Mouse (Mus musculus) kidney, postnatal 0 days (tissue): ENCODE measurements around the gene Palmd. TPM values are rescaled to one million over a fixed set of nuclear protein-coding genes. Genes with fewer than 3 reads are reported as not detected.

Source experiments
- ATAC-seq: fragments of 200-750 bp; cut with Nextera tagmentation; replicated peaks from 2 replicates; pipeline ENCODE4 v1.8.0; 2017; ENCODE audit warnings: low read depth, moderate number of reproducible peaks, moderate TSS enrichment, moderate library complexity; ENCODE audit not compliant: low FRiP score
- DNase-seq: peaks from one replicate; pipeline ENCODE4 v3.0.0-alpha.2; 2016; ENCODE audit warnings: low spot score
- H3K27ac ChIP-seq: fragments of 300-500 bp; sonication (generic); 2 replicates; pipeline ENCODE4 v1.5.1; 2014; ENCODE audit warnings: mild to moderate bottlenecking
- H3K27me3 ChIP-seq: fragments of 300-500 bp; sonication (generic); 2 replicates; pipeline ENCODE4 v1.6.1; 2014; ENCODE audit warnings: low read length, mixed read lengths; ENCODE audit not compliant: insufficient read depth
- H3K36me3 ChIP-seq: fragments of 300-500 bp; sonication (generic); 2 replicates; pipeline ENCODE4 v1.6.1; 2014; ENCODE audit warnings: low read length, mixed read lengths; ENCODE audit not compliant: insufficient read depth
- H3K4me1 ChIP-seq: fragments of 300-500 bp; sonication (generic); replicated peaks from 2 replicates; pipeline ENCODE4 v1.6.1; 2014; ENCODE audit warnings: antibody characterized with exemption, low read length, mixed read lengths; ENCODE audit not compliant: insufficient read depth
- H3K4me2 ChIP-seq: fragments of 300-500 bp; sonication (generic); 2 replicates; pipeline ENCODE4 v1.6.1; 2014; ENCODE audit warnings: mild to moderate bottlenecking, low read length, moderate library complexity, mixed read lengths
- H3K4me3 ChIP-seq: fragments of 300-500 bp; sonication (generic); replicated peaks from 2 replicates; pipeline ENCODE4 v1.5.1; 2014; ENCODE audit warnings: low read depth, low read length
- H3K9ac ChIP-seq: fragments of 300-500 bp; sonication (generic); 2 replicates; pipeline ENCODE4 v1.6.1; 2014; ENCODE audit warnings: low read depth, low read length
- H3K9me3 ChIP-seq: fragments of 300-500 bp; sonication (generic); replicated peaks from 2 replicates; pipeline ENCODE4 v1.6.1; 2016; ENCODE audit warnings: low read length, inconsistent platforms, mixed read lengths
- CTCF ChIP-seq: IDR thresholded peaks from 2 replicates; pipeline ENCODE4 v1.5.1; 2016; ENCODE audit warnings: antibody characterized with exemption, low read depth, mild to moderate bottlenecking, moderate library complexity
- WGBS: fragments of 180-500 bp; shearing (Covaris S2); extraction: QIAGEN DNeasy Blood & Tissue Kit; methylation state at CpG from one replicate; pipeline ENCODE4 v1.1.7; 2014; 5-methylcytosine and 5-hydroxymethylcytosine counted together
- polyA plus RNA-seq: library from polyadenylated mRNA; unstranded; fragments of >200 nt; fragmentation: Nextera tagmentation; extraction: Ambion mirVana; gene quantifications from 2 replicates; pipeline ENCODE4 v1.2.1, GENCODE M21; 2015

Palmd gene
- polyA plus RNA-seq = 2.8 and 3.3 TPM in 2 replicates

DNA sequence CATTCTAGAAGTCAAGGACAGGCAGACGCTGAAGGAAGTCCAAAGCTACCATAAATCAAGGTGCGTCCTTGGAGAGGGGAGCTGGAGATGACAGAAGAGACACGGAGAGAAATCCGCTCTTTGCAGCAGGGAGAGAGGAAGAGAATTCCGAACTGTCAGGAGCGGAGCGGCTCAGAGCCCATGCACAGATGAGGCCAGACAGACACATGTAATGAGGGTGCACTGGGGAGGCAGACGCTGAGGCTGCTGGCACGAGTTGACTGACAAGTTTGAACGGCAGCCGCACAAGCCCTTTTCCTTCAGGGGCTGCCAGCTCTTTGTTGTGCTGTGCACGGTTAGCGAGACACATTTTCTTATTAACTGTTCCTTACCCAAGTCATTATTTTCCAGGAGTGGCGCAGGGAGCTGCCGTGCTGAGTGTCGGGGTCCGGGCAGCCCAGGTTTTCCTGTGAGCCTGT, at the start of gene Palmd:
Gene Palmd, minus strand, starts transcription at position 448 of the 458 bp plus-strand sequence.
- peak within 1 kb of the TSS; percentile 33 for H3K4me3 ChIP-seq
- H3K36me3 ChIP-seq = no peaks in the 10 kb centered on the region
- TF ChIP-seq CTCF = no peak
- 4% methylated on average over 17 of the region's 17 CpGs for WGBS
- peak; percentile 45; the same call in 1 of the 2 replicates for ATAC-seq
- peak; percentile 31 for DNase-seq
- H3K27ac ChIP-seq = no peak within 1 kb of the TSS
- peak within 1 kb of the TSS; percentile 32; the same call in 1 of the 2 replicates for H3K9ac ChIP-seq
- H3K4me1 ChIP-seq = no peaks in the 10 kb centered on the region
- H3K9me3 ChIP-seq = no peaks in the 10 kb centered on the region
- peak within 1 kb of the TSS; percentile 58 for H3K4me2 ChIP-seq
- no peaks in the 10 kb centered on the region for H3K27me3 ChIP-seq

DNA sequence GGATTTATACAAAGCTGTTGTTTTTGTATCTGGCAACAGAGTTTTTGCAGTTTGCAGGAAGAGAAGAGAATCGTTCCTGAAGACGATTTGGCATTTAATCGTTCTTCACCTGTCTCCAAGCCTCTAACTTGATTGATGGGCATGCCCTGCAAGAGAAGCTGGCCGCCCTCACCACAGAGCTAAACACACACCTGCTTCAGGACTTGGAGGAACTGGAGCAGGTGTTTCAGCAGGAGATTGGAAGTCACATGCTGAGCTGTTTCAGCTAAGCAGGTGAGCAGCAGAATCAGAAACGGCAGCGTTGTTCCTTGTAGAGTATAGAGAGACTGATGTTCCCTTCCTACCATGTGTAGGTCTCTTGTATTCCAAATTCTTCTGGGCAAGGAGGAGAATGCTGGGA, 41.4 kb upstream of the Palmd start:
- Histone ChIP-seq H3K4me2 (no peak overlapping the region), H3K27ac (no peak overlapping the region), H3K36me3 (no peaks in the 10 kb centered on the region), H3K9ac (no peak overlapping the region), H3K9me3 (no peaks in the 10 kb centered on the region), H3K4me3 (no peak overlapping the region), H3K27me3 (no peaks in the 10 kb centered on the region), H3K4me1 (no peaks in the 10 kb centered on the region)
- DNase-seq (no peak), ATAC-seq (no peak)
- TF ChIP-seq CTCF = no peak
- 64% methylated on average over 6 of the region's 6 CpGs for WGBS

DNA sequence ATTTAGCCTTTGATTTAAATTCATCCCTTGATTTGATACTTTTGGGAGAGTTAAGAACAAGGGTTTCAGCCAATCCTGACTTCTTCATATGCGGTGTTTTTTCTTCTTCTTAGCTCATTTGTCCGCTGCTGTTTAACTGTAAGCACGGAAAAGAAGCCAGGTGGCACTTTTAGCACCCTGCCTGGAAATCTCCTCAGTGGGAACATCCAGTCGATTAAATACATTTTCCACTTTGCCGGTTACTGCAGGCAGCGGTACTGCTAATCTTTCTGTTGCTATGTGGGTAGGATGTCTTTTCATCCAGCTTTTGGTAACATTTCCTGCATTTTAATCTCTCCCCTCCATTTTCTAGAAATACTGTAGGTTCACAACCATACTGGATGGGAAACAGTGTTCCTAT, 38.6 kb upstream of the Palmd start:
- WGBS = 84% methylated on average over 6 of the region's 6 CpGs
- Histone ChIP-seq H3K9me3 (no peaks in the 10 kb centered on the region), H3K4me1 (no peaks in the 10 kb centered on the region), H3K36me3 (no peaks in the 10 kb centered on the region), H3K27ac (no peak overlapping the region), H3K4me3 (no peak overlapping the region), H3K4me2 (no peak overlapping the region), H3K9ac (no peak overlapping the region), H3K27me3 (no peaks in the 10 kb centered on the region)
- TF ChIP-seq CTCF = no peak
- ATAC-seq (no peak), DNase-seq (no peak)

DNA sequence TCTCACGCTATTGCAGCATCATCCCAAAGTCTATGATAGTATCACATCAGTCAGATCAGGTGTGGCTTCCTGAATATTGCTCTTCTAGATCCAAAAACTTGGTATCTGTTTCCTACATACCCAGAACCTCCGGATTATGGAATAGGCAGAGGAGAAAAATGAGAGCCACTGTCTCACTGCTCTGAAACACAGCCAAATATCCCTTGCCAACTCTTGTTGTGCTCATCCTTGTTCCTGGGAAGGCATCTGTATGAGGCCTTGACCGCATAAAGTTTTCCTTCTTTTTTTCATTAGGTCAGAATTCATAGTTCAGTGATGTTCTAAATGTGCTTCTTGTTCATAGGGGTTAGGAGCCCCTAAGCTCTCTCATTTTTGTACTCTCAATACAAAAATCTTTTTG, 37.8 kb upstream of the Palmd start:
- H3K36me3 ChIP-seq = no peaks in the 10 kb centered on the region
- ATAC-seq = no peak
- no peak overlapping the region for H3K4me3 ChIP-seq
- no peaks in the 10 kb centered on the region for H3K27me3 ChIP-seq
- H3K27ac ChIP-seq = no peak overlapping the region
- no peak for TF ChIP-seq CTCF
- no peaks in the 10 kb centered on the region for H3K9me3 ChIP-seq
- H3K4me2 ChIP-seq = no peak overlapping the region
- H3K9ac ChIP-seq = no peak overlapping the region
- no peak for DNase-seq
- WGBS = 87% methylated on average over 3 of the region's 3 CpGs
- H3K4me1 ChIP-seq = no peaks in the 10 kb centered on the region

DNA sequence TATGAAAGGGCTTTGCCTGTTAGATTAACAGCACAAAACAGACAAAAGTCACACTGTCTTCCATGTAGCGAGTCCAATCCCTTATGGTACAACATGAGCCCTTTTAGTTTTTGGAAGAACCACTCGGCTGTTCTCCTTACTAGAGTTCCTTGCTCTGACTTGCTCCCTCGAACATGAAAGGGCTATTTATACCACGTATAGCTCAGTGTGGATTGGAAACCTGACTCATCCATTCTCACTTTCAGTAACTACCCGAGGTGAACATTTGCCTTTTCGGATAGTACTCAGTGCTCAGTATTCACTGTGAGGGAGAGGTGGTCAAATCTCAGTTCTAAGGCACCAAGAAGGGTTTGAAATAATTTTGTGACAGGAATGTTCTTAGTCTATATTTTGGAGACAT, 34.6 kb upstream of the Palmd start:
- H3K9me3 ChIP-seq = no peaks in the 10 kb centered on the region
- TF ChIP-seq CTCF = no peak
- H3K4me2 ChIP-seq = no peak overlapping the region
- no peaks in the 10 kb centered on the region for H3K4me1 ChIP-seq
- H3K27ac ChIP-seq = no peak overlapping the region
- H3K9ac ChIP-seq = no peak overlapping the region
- H3K36me3 ChIP-seq = no peaks in the 10 kb centered on the region
- DNase-seq = no peak
- ATAC-seq = no peak
- H3K27me3 ChIP-seq = no peaks in the 10 kb centered on the region
- WGBS = 75% methylated on average over 6 of the region's 6 CpGs
- no peak overlapping the region for H3K4me3 ChIP-seq

DNA sequence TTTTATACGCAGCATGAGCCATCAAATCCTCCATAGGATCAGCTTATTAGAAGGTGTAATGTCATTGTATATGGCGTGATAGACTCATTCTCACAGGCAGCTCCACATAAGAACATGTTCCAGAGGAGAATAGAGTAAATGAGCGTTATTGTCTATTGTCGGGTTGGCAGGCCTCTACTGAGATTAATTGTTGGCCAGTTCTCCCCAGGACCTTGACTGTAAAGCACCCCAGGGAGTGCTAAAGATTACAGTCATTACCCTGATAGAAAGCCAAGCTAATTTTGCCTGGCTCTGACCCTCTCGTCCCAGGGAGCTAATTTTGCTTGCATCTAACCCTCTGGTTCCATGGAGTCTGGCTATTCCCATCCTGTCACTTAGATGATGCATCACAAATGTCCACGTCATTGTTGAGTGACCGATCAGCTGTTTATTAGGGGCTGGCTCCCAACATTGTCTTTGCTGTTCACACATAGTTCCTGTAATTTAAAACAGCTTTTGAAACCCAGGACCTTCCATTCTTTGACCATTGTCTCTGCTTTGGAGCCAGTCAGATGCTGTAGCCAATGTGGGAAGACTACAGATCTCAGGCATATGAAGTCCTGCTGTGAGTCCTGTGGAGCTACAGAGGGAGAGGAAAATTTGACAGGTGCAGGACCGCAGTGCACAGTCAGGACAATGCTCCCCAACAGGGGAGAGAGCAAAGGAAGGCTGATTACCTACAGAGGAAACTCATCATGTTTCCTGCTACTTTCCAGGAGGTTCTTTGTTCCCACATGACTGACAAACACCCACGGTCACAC, 33.1 kb upstream of the Palmd start:
- Histone ChIP-seq H3K9ac (no peak overlapping the region), H3K4me1 (no peaks in the 10 kb centered on the region), H3K27me3 (no peaks in the 10 kb centered on the region), H3K36me3 (no peaks in the 10 kb centered on the region), H3K4me3 (no peak overlapping the region), H3K4me2 (no peak overlapping the region), H3K9me3 (no peaks in the 10 kb centered on the region), H3K27ac (no peak overlapping the region)
- no peak for TF ChIP-seq CTCF
- DNase-seq (no peak), ATAC-seq (no peak)
- 56% methylated on average over 9 of the region's 9 CpGs for WGBS
